Mouse (Mus musculus) hindbrain, embryonic 12.5 days (tissue): Measurements from ENCODE around the gene Evl. TPM values are rescaled to one million over a fixed set of nuclear protein-coding genes. Genes with fewer than 3 reads are reported as not detected.
"Not testable (repeated sequence)": the region's sequence is repeated elsewhere in the genome, so short reads cannot be mapped to it uniquely, and the experiment has no call there.

Experiments used
- ATAC-seq: fragments of 200-750 bp; cut with Nextera tagmentation; 2 replicates; pipeline ENCODE4 v1.8.0; 2017; ENCODE audit warnings: moderate TSS enrichment; ENCODE audit not compliant: low FRiP score
- H3K27ac ChIP-seq: fragments of 300-500 bp; sonication (generic); 2 replicates; pipeline ENCODE4 v1.5.1; 2016; ENCODE audit warnings: mild to moderate bottlenecking
- H3K27me3 ChIP-seq: fragments of 300-500 bp; sonication (generic); 2 replicates; pipeline ENCODE4 v1.6.1; 2016; ENCODE audit warnings: mild to moderate bottlenecking
- H3K36me3 ChIP-seq: fragments of 300-500 bp; sonication (generic); 2 replicates; pipeline ENCODE4 v1.6.1; 2016; ENCODE audit warnings: mild to moderate bottlenecking
- H3K4me1 ChIP-seq: fragments of 300-500 bp; sonication (generic); 2 replicates; pipeline ENCODE4 v1.6.1; 2016
- H3K4me2 ChIP-seq: fragments of 300-500 bp; sonication (generic); replicated peaks from 2 replicates; pipeline ENCODE4 v1.6.1; 2016; ENCODE audit warnings: mild to moderate bottlenecking
- H3K4me3 ChIP-seq: fragments of 300-500 bp; sonication (generic); 2 replicates; pipeline ENCODE4 v1.5.1; 2016; ENCODE audit warnings: mild to moderate bottlenecking
- H3K9ac ChIP-seq: fragments of 300-500 bp; sonication (generic); 2 replicates; pipeline ENCODE4 v1.6.1; 2016; ENCODE audit warnings: mild to moderate bottlenecking, moderate library complexity
- H3K9me3 ChIP-seq: fragments of 300-500 bp; sonication (generic); replicated peaks from 2 replicates; pipeline ENCODE4 v1.6.1; 2016; ENCODE audit warnings: mild to moderate bottlenecking
- WGBS: fragments of 180-500 bp; shearing (Covaris S2); methylation state at CpG from one replicate; pipeline ENCODE4 v1.1.7; 2016; 5-methylcytosine and 5-hydroxymethylcytosine counted together
- polyA plus RNA-seq: library from polyadenylated mRNA; unstranded; fragments of >200 nt; fragmentation: Nextera tagmentation; extraction: Ambion mirVana; gene quantifications from 2 replicates; pipeline ENCODE4 v1.2.1, GENCODE M21; 2016

Evl gene
- polyA plus RNA-seq, 1 experiment from 2014 or later: 147 TPM

DNA sequence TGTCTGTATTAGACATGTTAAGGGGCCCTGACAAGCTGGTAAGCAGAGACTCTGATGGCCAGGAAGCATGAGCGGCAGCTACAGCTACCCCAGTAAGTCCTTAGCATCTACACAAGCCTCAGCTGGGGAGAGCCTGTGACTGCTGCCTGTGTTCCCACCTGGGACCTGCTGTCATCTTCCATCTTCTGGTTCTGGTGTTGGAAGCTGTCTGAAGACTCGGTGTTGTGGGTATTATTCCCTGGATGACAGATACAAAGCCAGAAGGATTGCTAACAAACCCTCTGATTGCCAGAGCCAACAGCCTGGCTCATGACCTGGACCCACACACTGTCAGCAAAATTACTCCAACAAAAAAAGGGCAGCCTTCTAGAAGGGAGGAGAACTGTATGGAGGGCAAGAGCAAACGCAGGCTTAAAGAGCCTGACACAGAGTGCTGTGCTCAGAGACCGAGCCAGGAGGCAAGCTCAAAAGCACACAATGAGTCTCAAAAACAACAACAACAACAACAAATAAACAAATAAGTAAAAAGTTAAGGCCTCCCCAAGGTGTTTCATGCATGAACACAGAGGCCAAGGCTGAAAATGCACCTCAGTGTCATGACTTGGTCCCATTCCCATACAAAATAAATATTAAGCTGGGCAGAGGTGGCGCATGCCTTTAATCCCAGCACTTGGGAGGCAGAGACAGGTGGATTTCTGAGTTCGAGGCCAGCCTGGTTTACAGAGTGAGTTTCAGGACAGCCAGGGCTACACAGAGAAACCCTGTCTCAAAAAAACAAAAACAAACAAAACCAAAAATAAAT is 155.6 kb downstream of the Evl start:
- Histone ChIP-seq H3K27me3 (no peaks in the 10 kb centered on the region), H3K4me1 (0 out of 2 replicates have a peak, but pooled peaks cover 2% of the 10 kb centered on the region), H3K9ac (no peak overlapping the region), H3K36me3 (no peaks in the 10 kb centered on the region), H3K9me3 (no peaks in the 10 kb centered on the region), H3K4me3 (no peak overlapping the region), H3K27ac (no peak overlapping the region), H3K4me2 (no peak overlapping the region)
- ATAC-seq: no peak
- WGBS: 85% methylated on average over 6 of the region's 6 CpGs

DNA sequence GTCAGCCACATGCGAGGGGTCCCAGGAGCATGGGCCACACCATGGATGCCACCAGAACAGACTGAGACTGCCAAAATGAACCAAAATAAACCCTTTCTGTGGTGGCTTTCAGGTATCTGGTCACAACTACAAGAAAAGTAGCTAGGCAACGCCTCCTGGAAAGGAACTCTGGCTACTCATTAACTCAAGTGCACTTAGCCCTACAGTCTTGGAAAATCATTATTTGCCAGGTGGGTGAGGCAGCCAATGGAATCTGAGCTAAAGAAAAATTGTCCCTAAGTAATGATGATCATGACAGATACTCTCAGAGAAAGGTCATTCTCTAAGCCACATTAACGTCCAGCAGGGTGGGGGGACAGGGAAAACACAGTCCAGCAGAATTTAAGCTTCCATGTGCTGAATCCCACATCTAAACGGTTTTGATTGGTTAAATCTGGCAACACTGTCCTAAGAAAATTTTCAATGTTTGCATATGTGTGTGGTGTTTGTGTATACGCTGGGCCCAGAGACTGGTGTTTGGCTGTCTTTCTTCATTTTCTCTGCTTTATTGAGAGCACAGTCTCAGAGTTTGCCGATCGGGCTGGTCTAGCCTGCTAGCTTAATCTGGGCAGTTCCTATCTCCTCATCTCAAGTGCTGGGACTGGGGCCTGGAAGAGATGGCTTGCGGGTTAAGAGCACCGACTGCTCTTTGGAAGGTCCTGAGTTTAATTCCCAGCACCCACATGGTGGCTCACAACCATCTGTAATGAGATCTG is 156.5 kb downstream of the Evl start:
- H3K36me3 ChIP-seq: no peaks in the 10 kb centered on the region
- WGBS: 83% methylated on average over 9 of the region's 9 CpGs
- ATAC-seq: no peak

DNA sequence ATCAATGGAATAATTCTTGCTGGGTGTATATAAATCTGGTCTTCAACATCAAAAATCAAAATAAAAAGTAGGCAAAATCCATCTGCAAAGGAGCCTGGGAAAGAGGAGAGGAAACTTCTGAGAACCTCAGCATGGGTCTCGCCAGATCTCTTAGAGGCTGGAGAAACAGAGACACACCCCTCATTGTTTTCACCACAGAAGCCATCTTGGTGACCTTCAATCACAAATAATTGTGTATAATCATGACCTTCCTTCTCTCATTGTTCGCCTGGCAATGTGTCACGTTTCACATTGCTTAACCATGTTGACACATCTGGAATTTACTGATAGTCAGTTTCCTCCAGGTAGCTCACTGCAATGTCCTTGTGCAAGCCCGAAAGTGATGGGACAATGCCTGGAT is 158.0 kb downstream of the Evl start:
- 87% methylated on average over 4 of the region's 4 CpGs for WGBS
- no peaks in the 10 kb centered on the region for H3K36me3 ChIP-seq
- no peak overlapping the region for H3K27ac ChIP-seq
- H3K4me3 ChIP-seq: no peak overlapping the region
- H3K27me3 ChIP-seq: no peaks in the 10 kb centered on the region
- no peak overlapping the region for H3K4me2 ChIP-seq
- ATAC-seq: no peak
- no peak overlapping the region for H3K9ac ChIP-seq
- 0 out of 2 replicates have a peak, but pooled peaks cover 2% of the 10 kb centered on the region for H3K4me1 ChIP-seq
- H3K9me3 ChIP-seq: no peaks in the 10 kb centered on the region

More for the DNA sequence above, 156.5 kb downstream of the Evl start:
- H3K9me3 ChIP-seq: no peaks in the 10 kb centered on the region
- H3K4me2 ChIP-seq: no peak overlapping the region
- H3K27ac ChIP-seq: no peak overlapping the region
- H3K27me3 ChIP-seq: no peaks in the 10 kb centered on the region
- H3K9ac ChIP-seq: no peak overlapping the region
- H3K4me3 ChIP-seq: no peak overlapping the region
- 0 out of 2 replicates have a peak, but pooled peaks cover 2% of the 10 kb centered on the region for H3K4me1 ChIP-seq

- H3K9me3 ChIP-seq, H3K4me3 ChIP-seq, H3K27ac ChIP-seq, H3K4me2 ChIP-seq, H3K27me3 ChIP-seq, H3K9ac ChIP-seq, H3K36me3 ChIP-seq, H3K4me1 ChIP-seq, ATAC-seq: not testable (repeated sequence)
- WGBS: 96% methylated on average over 14 of the region's 14 CpGs
Measured at GRCm38 (mm10) chr12:108713972-108714371, 159.5 kb downstream of the Evl start.

DNA sequence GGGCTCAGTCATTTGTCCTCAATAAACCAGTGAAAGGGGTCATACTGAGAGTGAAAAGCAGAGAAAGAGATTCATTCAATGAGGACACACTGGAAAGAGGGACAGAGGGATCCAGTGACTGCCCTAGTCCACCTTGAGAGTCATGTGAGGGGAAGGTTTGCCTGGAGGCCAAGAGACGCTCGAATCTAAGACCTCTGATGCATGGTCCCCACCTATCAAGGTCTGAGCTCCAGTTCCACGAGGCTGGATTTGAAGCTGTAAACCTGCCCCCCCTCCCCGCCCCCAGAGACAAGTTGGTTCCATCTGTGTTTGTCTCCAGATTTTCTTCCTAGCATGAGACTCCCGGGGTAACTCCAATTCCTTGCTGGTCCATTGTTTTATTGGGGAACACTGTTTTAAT is 161.3 kb downstream of the Evl start:
- Histone ChIP-seq H3K27ac (no peak overlapping the region), H3K27me3 (no peaks in the 10 kb centered on the region), H3K4me1 (no peaks in the 10 kb centered on the region), H3K9me3 (no peaks in the 10 kb centered on the region), H3K9ac (no peak overlapping the region), H3K4me2 (no peak overlapping the region), H3K4me3 (no peak overlapping the region), H3K36me3 (no peaks in the 10 kb centered on the region)
- WGBS: 80% methylated on average over 5 of the region's 5 CpGs
- no peak for ATAC-seq

DNA sequence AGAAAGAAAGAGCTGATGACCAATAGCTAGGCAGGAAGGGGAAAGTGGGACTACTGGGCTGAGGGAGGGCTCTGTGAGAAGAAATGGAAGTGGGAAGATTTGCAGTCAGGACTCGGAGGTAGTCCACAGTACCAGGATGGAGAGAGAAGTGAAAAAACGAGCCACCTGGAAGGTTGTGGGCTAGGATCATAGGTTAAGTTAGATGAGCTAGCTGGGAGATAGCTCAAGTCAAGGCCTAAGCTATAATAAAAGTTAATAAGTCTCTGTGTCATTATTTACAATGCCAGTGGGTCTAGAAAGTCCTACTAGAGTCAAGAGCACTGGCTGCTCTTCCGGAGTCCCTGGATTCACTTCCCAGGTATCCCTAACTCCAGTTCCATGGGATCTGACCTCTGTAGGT is 164.0 kb downstream of the Evl start:
- Histone ChIP-seq H3K4me3 (no peak overlapping the region), H3K4me1 (no peaks in the 10 kb centered on the region), H3K4me2 (no peak overlapping the region), H3K9me3 (no peaks in the 10 kb centered on the region), H3K9ac (no peak overlapping the region), H3K36me3 (no peaks in the 10 kb centered on the region), H3K27ac (no peak overlapping the region), H3K27me3 (no peaks in the 10 kb centered on the region)
- ATAC-seq: no peak
- WGBS: 85% methylated on average over 3 of the region's 3 CpGs

DNA sequence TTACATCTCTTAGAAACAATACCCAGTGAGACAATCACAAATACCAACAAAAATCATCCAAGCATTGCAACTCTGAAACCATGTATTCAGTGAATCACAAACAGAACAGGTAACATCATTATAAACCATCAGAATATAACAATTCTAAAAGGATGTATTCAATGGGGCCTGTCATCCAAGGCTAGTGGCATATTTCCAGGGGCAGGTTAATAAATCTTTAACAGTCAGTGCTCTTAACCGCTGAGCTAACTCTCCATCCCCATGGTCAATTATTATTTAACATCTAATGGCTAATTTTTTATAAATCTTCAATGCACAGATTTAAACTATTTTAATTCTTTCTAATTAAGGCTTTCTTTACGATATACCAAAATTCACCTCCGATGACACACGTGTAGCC is 167.9 kb downstream of the Evl start:
- H3K27ac ChIP-seq: no peak overlapping the region
- no peak overlapping the region for H3K4me3 ChIP-seq
- no peak overlapping the region for H3K9ac ChIP-seq
- ATAC-seq: no peak
- H3K4me2 ChIP-seq: no peak overlapping the region
- no peaks in the 10 kb centered on the region for H3K9me3 ChIP-seq
- 96% methylated on average over 4 of the region's 4 CpGs for WGBS
- H3K27me3 ChIP-seq: no peaks in the 10 kb centered on the region
- no peaks in the 10 kb centered on the region for H3K36me3 ChIP-seq
- no peaks in the 10 kb centered on the region for H3K4me1 ChIP-seq

DNA sequence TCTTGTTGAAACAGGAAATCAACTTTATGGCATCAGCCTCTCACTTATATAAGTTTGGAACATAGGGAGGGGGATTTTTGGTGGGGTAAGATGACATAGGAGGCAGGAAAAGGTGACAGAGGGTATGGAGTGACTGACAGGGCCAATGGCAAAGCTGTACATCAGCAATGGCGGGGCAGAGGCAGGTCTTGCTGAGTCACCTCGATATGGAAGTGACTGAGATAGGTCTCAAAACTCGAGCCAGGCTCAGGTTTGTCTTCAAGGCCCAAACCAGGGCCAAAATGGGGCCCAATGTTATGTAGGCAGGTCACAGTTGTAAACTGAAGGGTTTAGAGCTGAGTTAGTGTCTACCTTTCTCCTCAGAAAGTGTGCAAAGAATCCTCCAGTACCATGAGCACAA is 169.3 kb downstream of the Evl start:
- no peaks in the 10 kb centered on the region for H3K9me3 ChIP-seq
- WGBS: 84% methylated on average over 3 of the region's 3 CpGs

DNA sequence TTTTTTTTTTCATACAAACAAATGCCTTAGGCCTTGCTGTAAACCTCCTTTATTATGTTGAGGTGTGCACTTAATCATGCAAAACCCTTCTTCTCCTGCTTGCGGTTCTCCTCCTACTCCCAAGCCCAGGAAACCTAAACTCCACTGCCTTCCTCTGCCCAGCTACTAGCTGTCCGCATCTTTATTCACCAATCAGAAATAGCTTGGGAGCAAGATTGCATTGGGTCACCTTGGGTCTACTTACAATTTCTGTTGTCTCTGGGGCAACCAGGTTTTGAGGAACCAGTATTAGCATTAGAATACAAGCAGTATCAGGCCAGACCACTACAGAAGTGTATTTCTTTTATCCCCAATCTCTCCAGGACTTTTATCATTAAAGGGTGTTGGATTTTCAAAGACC is 179.9 kb downstream of the Evl start:
- H3K27me3 ChIP-seq: no peaks in the 10 kb centered on the region
- no peak overlapping the region for H3K4me3 ChIP-seq
- H3K9ac ChIP-seq: no peak overlapping the region
- no peak for ATAC-seq
- H3K4me2 ChIP-seq: no peak overlapping the region
- H3K4me1 ChIP-seq: no peaks in the 10 kb centered on the region
- H3K36me3 ChIP-seq: no peaks in the 10 kb centered on the region
- H3K27ac ChIP-seq: no peak overlapping the region
- H3K9me3 ChIP-seq: no peaks in the 10 kb centered on the region
- 84% methylated on average over 2 of the region's 2 CpGs for WGBS

More for the DNA sequence above, 169.3 kb downstream of the Evl start:
- Histone ChIP-seq H3K4me3 (no peak overlapping the region), H3K4me1 (no peaks in the 10 kb centered on the region), H3K9ac (no peak overlapping the region), H3K4me2 (no peak overlapping the region), H3K27me3 (no peaks in the 10 kb centered on the region), H3K27ac (no peak overlapping the region), H3K36me3 (no peaks in the 10 kb centered on the region)
- no peak for ATAC-seq

DNA sequence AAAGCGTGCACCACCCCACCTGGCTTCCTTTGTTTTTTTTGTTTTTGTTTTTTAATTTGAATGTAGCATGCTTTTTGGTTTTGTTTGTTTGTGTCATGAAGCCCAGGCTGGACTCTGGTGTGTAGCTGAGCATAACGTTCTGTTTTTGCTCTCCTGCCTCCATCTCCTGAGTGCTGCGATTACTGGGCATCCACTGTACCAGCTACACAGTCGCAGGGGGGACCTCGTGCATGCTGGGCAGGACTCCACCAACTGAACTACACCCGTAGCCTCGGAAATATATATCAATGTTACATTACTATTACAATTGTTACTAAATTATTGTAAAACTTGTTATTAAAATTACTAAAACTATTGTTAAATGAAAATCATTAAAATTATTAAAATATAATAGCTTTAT is 183.3 kb downstream of the Evl start:
- H3K27ac ChIP-seq: no peak overlapping the region
- 94% methylated on average over 7 of the region's 7 CpGs for WGBS
- no peaks in the 10 kb centered on the region for H3K27me3 ChIP-seq
- no peaks in the 10 kb centered on the region for H3K9me3 ChIP-seq
- H3K4me3 ChIP-seq: no peak overlapping the region
- H3K9ac ChIP-seq: no peak overlapping the region
- H3K4me2 ChIP-seq: no peak overlapping the region
- no peaks in the 10 kb centered on the region for H3K36me3 ChIP-seq
- ATAC-seq: no peak
- no peaks in the 10 kb centered on the region for H3K4me1 ChIP-seq
